Mouse (Mus musculus): ENCODE measurements at regions not wholly inside any gene's neighbourhood (a gene's known extent, or its start where the extent isn't known, plus 50 kb on each side); places are given as distances from the start of the nearest gene placed in this dataset.

GRCm38 (mm10) chr13:83880305-83880704 lies 341.8 kb upstream of the Tmem161b start:
- WGBS = 79% methylated on average over 2 of the region's 2 CpGs
- no peaks in the 10 kb centered on the region for H3K4me1 ChIP-seq (ENCODE audit: control insufficient read depth, insufficient read depth, low read length)

GRCm38 (mm10) chr13:83880772-83881171 lies 341.3 kb upstream of the Tmem161b start:
- ATAC-seq = no peak
- H3K4me1 ChIP-seq (ENCODE audit: control insufficient read depth, insufficient read depth, low read length) = no peaks in the 10 kb centered on the region
- H3K4me2 ChIP-seq (ENCODE audit: low read depth, low read length) = no peak overlapping the region
- no peaks in the 10 kb centered on the region for H3K36me3 ChIP-seq (ENCODE audit: control insufficient read depth, insufficient read depth, low read length)
- WGBS = 87% methylated on average over 2 of the region's 2 CpGs
- no peak overlapping the region for H3K27ac ChIP-seq (ENCODE audit: low read length)
- H3K27me3 ChIP-seq (replicated peaks; ENCODE audit: control insufficient read depth, insufficient read depth, low read length) = no peaks in the 10 kb centered on the region
- no peaks in the 10 kb centered on the region for H3K9me3 ChIP-seq (ENCODE audit: control insufficient read depth, low read length)
- H3K9ac ChIP-seq (ENCODE audit: low read depth, low read length) = no peak overlapping the region
- H3K4me3 ChIP-seq (ENCODE audit: low read length) = no peak overlapping the region

More at GRCm38 (mm10) chr13:83880305-83880704, 341.8 kb upstream of the Tmem161b start:
- no peaks in the 10 kb centered on the region for H3K9me3 ChIP-seq (ENCODE audit: control insufficient read depth, low read length)
- ATAC-seq = no peak
- H3K27ac ChIP-seq (ENCODE audit: low read length) = no peak overlapping the region
- H3K4me3 ChIP-seq (ENCODE audit: low read length) = no peak overlapping the region
- H3K27me3 ChIP-seq (replicated peaks; ENCODE audit: control insufficient read depth, insufficient read depth, low read length) = no peaks in the 10 kb centered on the region
- no peak overlapping the region for H3K4me2 ChIP-seq (ENCODE audit: low read depth, low read length)
- no peak overlapping the region for H3K9ac ChIP-seq (ENCODE audit: low read depth, low read length)
- no peaks in the 10 kb centered on the region for H3K36me3 ChIP-seq (ENCODE audit: control insufficient read depth, insufficient read depth, low read length)

GRCm38 (mm10) chr13:83882839-83883238 lies 339.3 kb upstream of the Tmem161b start:
- Histone ChIP-seq H3K4me3 (ENCODE audit: low read length) (no peak overlapping the region), H3K36me3 (ENCODE audit: control insufficient read depth, insufficient read depth, low read length) (no peaks in the 10 kb centered on the region), H3K27ac (ENCODE audit: low read length) (no peak overlapping the region), H3K9me3 (ENCODE audit: control insufficient read depth, low read length) (no peaks in the 10 kb centered on the region), H3K4me2 (ENCODE audit: low read depth, low read length) (no peak overlapping the region), H3K9ac (ENCODE audit: low read depth, low read length) (no peak overlapping the region), H3K27me3 (replicated peaks; ENCODE audit: control insufficient read depth, insufficient read depth, low read length) (no peaks in the 10 kb centered on the region), H3K4me1 (ENCODE audit: control insufficient read depth, insufficient read depth, low read length) (no peaks in the 10 kb centered on the region)
- WGBS = 34% methylated on average over 1 of the region's 1 CpGs
- ATAC-seq = no peak

GRCm38 (mm10) chr13:83883821-83884220 lies 338.3 kb upstream of the Tmem161b start:
- Histone ChIP-seq H3K27me3 (replicated peaks; ENCODE audit: control insufficient read depth, insufficient read depth, low read length) (no peaks in the 10 kb centered on the region), H3K4me2 (ENCODE audit: low read depth, low read length) (no peak overlapping the region), H3K9ac (ENCODE audit: low read depth, low read length) (no peak overlapping the region), H3K4me3 (ENCODE audit: low read length) (no peak overlapping the region), H3K9me3 (ENCODE audit: control insufficient read depth, low read length) (no peaks in the 10 kb centered on the region), H3K4me1 (ENCODE audit: control insufficient read depth, insufficient read depth, low read length) (no peaks in the 10 kb centered on the region), H3K36me3 (ENCODE audit: control insufficient read depth, insufficient read depth, low read length) (no peaks in the 10 kb centered on the region), H3K27ac (ENCODE audit: low read length) (no peak overlapping the region)
- 85% methylated on average over 4 of the region's 4 CpGs for WGBS
- no peak for ATAC-seq

DNA sequence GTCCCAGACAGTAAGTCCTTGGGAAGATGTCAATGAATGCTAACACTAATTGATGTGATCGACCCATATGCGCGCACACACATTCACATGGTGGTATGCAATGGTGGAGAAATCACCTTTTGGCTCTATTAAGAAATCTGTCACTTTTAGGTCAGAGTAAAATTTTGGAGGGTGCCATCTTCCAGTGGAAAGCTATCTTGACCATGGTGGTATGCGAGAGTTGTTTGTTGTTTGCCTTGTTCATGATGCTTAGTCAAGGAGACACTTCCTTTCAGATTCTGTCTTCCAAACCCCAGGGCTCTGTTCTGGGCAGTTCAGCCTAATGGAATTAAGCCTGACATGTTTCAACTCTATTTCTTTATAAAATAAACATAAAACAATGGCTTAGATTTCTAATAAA lies 337.9 kb upstream of the Tmem161b start:
- Histone ChIP-seq H3K4me2 (ENCODE audit: low read depth, low read length) (no peak overlapping the region), H3K4me1 (ENCODE audit: control insufficient read depth, insufficient read depth, low read length) (no peaks in the 10 kb centered on the region), H3K36me3 (ENCODE audit: control insufficient read depth, insufficient read depth, low read length) (no peaks in the 10 kb centered on the region), H3K9me3 (ENCODE audit: control insufficient read depth, low read length) (no peaks in the 10 kb centered on the region), H3K4me3 (ENCODE audit: low read length) (no peak overlapping the region), H3K27ac (ENCODE audit: low read length) (no peak overlapping the region), H3K9ac (ENCODE audit: low read depth, low read length) (no peak overlapping the region), H3K27me3 (replicated peaks; ENCODE audit: control insufficient read depth, insufficient read depth, low read length) (no peaks in the 10 kb centered on the region)
- WGBS = 89% methylated on average over 4 of the region's 4 CpGs
- no peak for ATAC-seq

DNA sequence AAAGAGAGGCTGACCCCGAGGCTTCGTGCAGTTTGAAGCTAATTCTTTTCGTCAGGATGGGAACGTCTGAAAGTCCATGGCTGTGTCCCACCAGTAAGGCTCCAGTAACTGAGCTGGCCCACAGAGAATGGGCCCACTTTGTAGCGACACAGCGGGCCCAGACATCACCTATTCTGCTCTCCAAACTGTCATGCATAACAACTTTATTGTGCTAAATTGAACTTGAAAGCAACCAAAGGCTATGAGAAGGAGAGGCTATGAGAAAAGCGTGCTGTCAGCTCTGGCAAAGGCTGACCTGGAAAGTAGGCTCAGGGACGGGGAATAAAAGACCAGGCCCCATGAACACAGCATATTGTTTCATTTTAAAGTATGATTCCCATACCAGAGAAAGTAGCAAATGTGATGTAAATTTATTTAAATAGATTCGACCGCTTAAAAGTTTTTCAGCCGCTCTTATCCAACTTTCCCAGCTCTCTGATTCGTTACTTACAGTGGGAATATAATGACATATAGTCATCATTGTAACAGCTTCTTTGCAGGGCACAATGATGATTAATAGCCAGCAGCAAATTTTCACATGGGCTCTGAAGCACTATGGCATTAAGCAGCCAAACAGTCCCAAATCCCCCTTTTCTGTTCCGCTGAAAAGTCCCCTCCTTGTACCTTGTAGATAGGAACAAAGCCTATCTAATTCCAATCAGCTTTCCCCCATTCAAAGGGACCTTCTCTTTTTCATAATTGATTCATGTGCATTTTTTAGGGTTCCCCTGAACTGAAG lies 337.1 kb upstream of the Tmem161b start:
- H3K9me3 ChIP-seq (ENCODE audit: control insufficient read depth, low read length) = no peaks in the 10 kb centered on the region
- no peak overlapping the region for H3K4me3 ChIP-seq (ENCODE audit: low read length)
- no peak for ATAC-seq
- no peaks in the 10 kb centered on the region for H3K27me3 ChIP-seq (replicated peaks; ENCODE audit: control insufficient read depth, insufficient read depth, low read length)
- H3K36me3 ChIP-seq (ENCODE audit: control insufficient read depth, insufficient read depth, low read length) = no peaks in the 10 kb centered on the region
- no peaks in the 10 kb centered on the region for H3K4me1 ChIP-seq (ENCODE audit: control insufficient read depth, insufficient read depth, low read length)
- no peak overlapping the region for H3K9ac ChIP-seq (ENCODE audit: low read depth, low read length)
- no peak overlapping the region for H3K4me2 ChIP-seq (ENCODE audit: low read depth, low read length)
- 69% methylated on average over 13 of the region's 13 CpGs for WGBS
- H3K27ac ChIP-seq (ENCODE audit: low read length) = no peak overlapping the region

DNA sequence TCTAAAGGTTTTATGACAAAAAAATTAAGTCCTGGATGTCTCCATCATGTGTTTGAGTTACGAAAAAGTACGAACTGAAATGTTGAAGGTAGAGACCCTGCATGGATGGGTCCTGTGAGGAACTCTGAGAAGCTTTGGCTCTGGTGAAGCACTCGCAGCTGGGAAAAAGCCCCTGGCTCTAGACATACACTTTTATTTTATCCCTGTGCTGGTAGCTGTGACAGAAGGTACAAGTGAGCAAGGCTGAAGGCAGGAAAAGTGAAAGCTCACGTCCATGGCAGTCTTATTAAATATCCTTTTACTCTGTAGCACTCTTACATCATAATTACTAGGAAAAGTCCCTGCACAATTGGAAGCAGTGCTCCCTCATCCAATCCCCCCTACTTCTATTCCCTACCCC lies 336.4 kb upstream of the Tmem161b start:
- Histone ChIP-seq H3K4me1 (ENCODE audit: control insufficient read depth, insufficient read depth, low read length) (no peaks in the 10 kb centered on the region), H3K27me3 (replicated peaks; ENCODE audit: control insufficient read depth, insufficient read depth, low read length) (no peaks in the 10 kb centered on the region), H3K36me3 (ENCODE audit: control insufficient read depth, insufficient read depth, low read length) (no peaks in the 10 kb centered on the region), H3K27ac (ENCODE audit: low read length) (no peak overlapping the region), H3K9ac (ENCODE audit: low read depth, low read length) (no peak overlapping the region), H3K4me3 (ENCODE audit: low read length) (no peak overlapping the region), H3K9me3 (ENCODE audit: control insufficient read depth, low read length) (no peaks in the 10 kb centered on the region), H3K4me2 (ENCODE audit: low read depth, low read length) (no peak overlapping the region)
- no peak for ATAC-seq
- 81% methylated on average over 4 of the region's 4 CpGs for WGBS

DNA sequence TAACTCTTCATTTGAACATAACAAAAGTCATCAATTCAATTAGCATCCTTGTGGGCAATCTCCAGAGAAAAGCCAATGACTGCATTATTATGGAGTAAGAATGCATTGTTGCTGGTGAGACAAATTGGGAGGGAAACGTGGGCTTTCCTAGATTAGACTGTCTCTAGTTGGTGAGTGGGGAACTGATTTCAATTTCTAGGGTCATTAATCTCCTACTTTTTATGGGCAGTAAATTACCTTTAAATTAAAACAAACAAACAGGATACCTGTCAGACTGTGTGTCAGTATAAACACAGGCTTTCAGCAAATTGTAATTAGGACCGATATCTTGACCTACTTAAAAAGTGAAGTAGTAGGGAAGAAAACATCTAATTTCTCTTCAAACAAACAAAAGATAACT lies 307.4 kb upstream of the Tmem161b start:
- Histone ChIP-seq H3K27ac (ENCODE audit: low read length) (no peak overlapping the region), H3K4me2 (ENCODE audit: low read depth, low read length) (no peak overlapping the region), H3K9ac (ENCODE audit: low read depth, low read length) (no peak overlapping the region), H3K9me3 (ENCODE audit: control insufficient read depth, low read length) (no peaks in the 10 kb centered on the region), H3K27me3 (replicated peaks; ENCODE audit: control insufficient read depth, insufficient read depth, low read length) (no peaks in the 10 kb centered on the region), H3K4me1 (ENCODE audit: control insufficient read depth, insufficient read depth, low read length) (no peaks in the 10 kb centered on the region), H3K4me3 (ENCODE audit: low read length) (no peak overlapping the region), H3K36me3 (ENCODE audit: control insufficient read depth, insufficient read depth, low read length) (no peaks in the 10 kb centered on the region)
- ATAC-seq = no peak
- 57% methylated on average over 2 of the region's 2 CpGs for WGBS

- Histone ChIP-seq H3K27me3 (replicated peaks; ENCODE audit: control insufficient read depth, insufficient read depth, low read length) (no peaks in the 10 kb centered on the region), H3K4me1 (ENCODE audit: control insufficient read depth, insufficient read depth, low read length) (no peaks in the 10 kb centered on the region), H3K9ac (ENCODE audit: low read depth, low read length) (no peak overlapping the region), H3K36me3 (ENCODE audit: control insufficient read depth, insufficient read depth, low read length) (no peaks in the 10 kb centered on the region), H3K27ac (ENCODE audit: low read length) (no peak overlapping the region), H3K9me3 (ENCODE audit: control insufficient read depth, low read length) (no peaks in the 10 kb centered on the region), H3K4me2 (ENCODE audit: low read depth, low read length) (no peak overlapping the region), H3K4me3 (ENCODE audit: low read length) (no peak overlapping the region)
- 78% methylated on average over 2 of the region's 2 CpGs for WGBS
- no peak for ATAC-seq
Observed at GRCm38 (mm10) chr13:83932761-83933160, 289.3 kb upstream of the Tmem161b start.

GRCm38 (mm10) chr13:83946495-83946894 lies 275.6 kb upstream of the Tmem161b start:
- Histone ChIP-seq H3K4me1 (ENCODE audit: control insufficient read depth, insufficient read depth, low read length) (no peaks in the 10 kb centered on the region), H3K9ac (ENCODE audit: low read depth, low read length) (no peak overlapping the region), H3K27me3 (replicated peaks; ENCODE audit: control insufficient read depth, insufficient read depth, low read length) (no peaks in the 10 kb centered on the region), H3K4me3 (ENCODE audit: low read length) (no peak overlapping the region), H3K9me3 (ENCODE audit: control insufficient read depth, low read length) (no peaks in the 10 kb centered on the region), H3K36me3 (ENCODE audit: control insufficient read depth, insufficient read depth, low read length) (no peaks in the 10 kb centered on the region), H3K27ac (ENCODE audit: low read length) (no peak overlapping the region), H3K4me2 (ENCODE audit: low read depth, low read length) (no peak overlapping the region)
- no peak for ATAC-seq
- 77% methylated on average over 4 of the region's 4 CpGs for WGBS
